Mouse (Mus musculus) lung, embryonic 15.5 days (tissue): Measurements from ENCODE around the gene Psma6. TPM values are rescaled to one million over a fixed set of nuclear protein-coding genes. Genes with fewer than 3 reads are reported as not detected.
"Not testable (repeated sequence)": the region's sequence is repeated elsewhere in the genome, so short reads cannot be mapped to it uniquely, and the experiment has no call there.

ENCODE experiments used
- ATAC-seq: fragments of 200-750 bp; cut with Nextera tagmentation; 2 replicates; pipeline ENCODE4 v1.8.0; 2017; ENCODE audit warnings: moderate number of reproducible peaks, borderline replicate concordance; ENCODE audit not compliant: low FRiP score, low TSS enrichment; ENCODE audit errors: extremely low read depth
- H3K27ac ChIP-seq: fragments of 300-500 bp; sonication (generic); 2 replicates; pipeline ENCODE4 v1.5.1; 2015; ENCODE audit warnings: moderate library complexity, mild to moderate bottlenecking, inconsistent platforms
- H3K27me3 ChIP-seq: fragments of 300-500 bp; sonication (generic); 2 replicates; pipeline ENCODE4 v1.6.1; 2015; ENCODE audit warnings: inconsistent platforms
- H3K36me3 ChIP-seq: fragments of 300-500 bp; sonication (generic); 2 replicates; pipeline ENCODE4 v1.6.1; 2015; ENCODE audit warnings: inconsistent platforms
- H3K4me1 ChIP-seq: fragments of 300-500 bp; sonication (generic); 2 replicates; pipeline ENCODE4 v1.6.1; 2015; ENCODE audit warnings: inconsistent platforms
- H3K4me2 ChIP-seq: fragments of 300-500 bp; sonication (generic); 2 replicates; pipeline ENCODE4 v1.6.1; 2015; ENCODE audit warnings: inconsistent platforms, mild to moderate bottlenecking, moderate library complexity
- H3K4me3 ChIP-seq: fragments of 300-500 bp; sonication (generic); 2 replicates; pipeline ENCODE4 v1.5.1; 2015; ENCODE audit warnings: mild to moderate bottlenecking, inconsistent platforms
- H3K9ac ChIP-seq: fragments of 300-500 bp; sonication (generic); 2 replicates; pipeline ENCODE4 v1.6.1; 2015; ENCODE audit warnings: inconsistent platforms
- H3K9me3 ChIP-seq: fragments of 300-500 bp; sonication (generic); 2 replicates; pipeline ENCODE4 v1.6.1; 2016; ENCODE audit warnings: inconsistent platforms
- whole genome bisulfite sequencing: fragments of 180-500 bp; shearing (Covaris S2); methylation state at CpG from one replicate; pipeline ENCODE4 v1.1.7; 2015; 5-methylcytosine and 5-hydroxymethylcytosine counted together
- polyA plus RNA-seq: library from polyadenylated mRNA; unstranded; fragments of >200 nt; fragmentation: Nextera tagmentation; extraction: Ambion mirVana; gene quantifications from 2 replicates; pipeline ENCODE4 v1.2.1, GENCODE M21; 2015

The Psma6 gene
- polyA plus RNA-seq, 1 experiment from 2014 or later, result 427 TPM

GRCm38 (mm10) chr12:55392733-55393577 is 8.9 kb downstream of the Psma6 start:
- no peak overlapping the region for H3K4me3 ChIP-seq
- WGBS, result 77% methylated on average over 11 of the region's 11 CpGs
- H3K27ac ChIP-seq, result no peak overlapping the region
- no peaks in the 10 kb centered on the region for H3K36me3 ChIP-seq
- no peaks in the 10 kb centered on the region for H3K27me3 ChIP-seq
- ATAC-seq, result no peak
- peaks cover 20% of the 10 kb centered on the region; the same call in 1 of the 2 replicates for H3K4me1 ChIP-seq
- no peaks in the 10 kb centered on the region for H3K9me3 ChIP-seq
- no peak overlapping the region for H3K4me2 ChIP-seq
- no peak overlapping the region for H3K9ac ChIP-seq

DNA sequence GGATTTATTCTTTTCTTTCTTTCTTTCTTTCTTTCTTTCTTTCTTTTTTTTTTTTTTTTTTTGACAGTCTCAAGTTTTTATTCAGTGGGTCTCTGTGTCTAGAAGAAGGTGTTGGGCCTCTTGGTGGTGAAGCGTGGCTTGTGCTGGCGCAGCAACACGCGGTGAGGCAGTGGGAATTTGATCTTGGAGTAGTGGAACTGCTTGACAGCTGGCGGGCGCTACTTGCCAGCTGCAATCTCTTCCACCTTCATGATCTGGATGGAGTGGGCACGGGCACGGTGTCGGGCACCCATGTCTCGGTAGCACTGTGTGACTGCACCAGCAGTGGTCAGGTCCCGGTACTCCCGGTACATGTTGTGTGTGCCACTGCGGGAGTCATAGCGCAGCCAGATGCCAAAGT is 11.6 kb downstream of the Psma6 start:
- H3K4me1 ChIP-seq, result peaks cover 17% of the 10 kb centered on the region
- ATAC-seq, H3K36me3 ChIP-seq, H3K27me3 ChIP-seq, H3K9me3 ChIP-seq, H3K27ac ChIP-seq, H3K4me3 ChIP-seq, H3K4me2 ChIP-seq, H3K9ac ChIP-seq: not testable (repeated sequence)
- 89% methylated on average over 14 of the region's 14 CpGs for WGBS

- H3K27me3 ChIP-seq, result no peaks in the 10 kb centered on the region
- no peaks in the 10 kb centered on the region for H3K36me3 ChIP-seq
- H3K4me3 ChIP-seq, result no peak overlapping the region
- no peak overlapping the region for H3K27ac ChIP-seq
- no peak overlapping the region for H3K4me2 ChIP-seq
- no peak for ATAC-seq
- H3K4me1 ChIP-seq, result peaks cover 17% of the 10 kb centered on the region
- H3K9me3 ChIP-seq, result no peaks in the 10 kb centered on the region
- no peak overlapping the region for H3K9ac ChIP-seq
- WGBS, result 95% methylated on average over 4 of the region's 4 CpGs
Observed at GRCm38 (mm10) chr12:55396536-55396935, 12.5 kb downstream of the Psma6 start.

DNA sequence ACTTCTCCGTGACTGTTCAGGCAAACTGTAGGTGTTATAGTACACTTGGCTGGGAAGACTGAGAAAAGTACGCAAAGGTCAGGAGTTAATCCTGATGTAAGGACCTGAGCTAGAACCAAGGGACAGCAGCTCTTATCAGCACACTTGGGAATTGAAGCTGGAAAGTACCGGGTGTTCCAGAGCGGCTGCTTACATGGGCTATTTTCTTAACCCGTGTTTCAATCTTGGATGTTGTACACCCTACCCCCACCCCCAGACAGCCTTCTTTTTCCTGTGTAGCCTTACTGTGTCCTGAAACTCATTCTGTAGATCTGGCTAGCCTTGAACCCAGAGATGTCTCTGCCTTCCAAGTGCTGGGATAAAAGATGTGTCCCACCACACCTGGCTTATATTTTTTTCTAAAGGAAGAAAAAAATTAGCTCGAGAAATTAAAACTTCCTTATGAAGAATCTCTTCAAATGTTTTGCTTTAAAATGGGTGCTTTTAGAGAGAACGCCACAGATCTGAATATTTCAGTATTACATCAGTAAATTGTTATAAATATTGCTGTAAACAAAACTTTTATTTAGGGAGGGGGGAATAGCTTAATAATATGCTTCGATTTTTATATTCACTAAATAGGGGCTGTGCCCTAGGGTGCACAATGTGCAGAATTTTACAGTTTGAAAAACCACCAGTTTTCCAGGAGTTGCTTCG is 13.7 kb downstream of the Psma6 start:
- no peak for ATAC-seq

GRCm38 (mm10) chr12:55398240-55399127 is 14.5 kb downstream of the Psma6 start:
- Histone ChIP-seq H3K27me3 (no peaks in the 10 kb centered on the region), H3K27ac (peak overlapping the region; percentile 93), H3K36me3 (no peaks in the 10 kb centered on the region), H3K4me3 (peak overlapping the region; percentile 94), H3K9ac (peak overlapping the region; percentile 98), H3K9me3 (no peaks in the 10 kb centered on the region), H3K4me1 (peaks cover 17% of the 10 kb centered on the region), H3K4me2 (peak overlapping the region; percentile 72)
- peak; percentile 100 for ATAC-seq
- WGBS, result under 1% methylated on average over 51 of the region's 51 CpGs

More for the DNA sequence above, 13.7 kb downstream of the Psma6 start:
- Histone ChIP-seq H3K9me3 (no peaks in the 10 kb centered on the region), H3K4me2 (peak overlapping the region; percentile 72), H3K27ac (peak overlapping the region; percentile 93), H3K27me3 (no peaks in the 10 kb centered on the region), H3K4me3 (peak overlapping the region; percentile 94), H3K9ac (peak overlapping the region; percentile 59), H3K36me3 (no peaks in the 10 kb centered on the region), H3K4me1 (peaks cover 17% of the 10 kb centered on the region)
- WGBS, result 50% methylated on average over 9 of the region's 9 CpGs

GRCm38 (mm10) chr12:55399128-55399677 is 15.2 kb downstream of the Psma6 start:
- Histone ChIP-seq H3K4me2 (peak overlapping the region; percentile 72), H3K9me3 (no peaks in the 10 kb centered on the region), H3K4me1 (peaks cover 17% of the 10 kb centered on the region), H3K27me3 (no peaks in the 10 kb centered on the region), H3K4me3 (peak overlapping the region; percentile 94), H3K27ac (peak overlapping the region; percentile 93), H3K9ac (peak overlapping the region; percentile 98), H3K36me3 (0 out of 2 replicates have a peak, but pooled peaks cover 4% of the 10 kb centered on the region)
- WGBS, result 1% methylated on average over 20 of the region's 20 CpGs
- 0 out of 2 replicates have a peak, but pooled peaks have one; percentile 6 for ATAC-seq

- no peak for ATAC-seq
- H3K36me3 ChIP-seq, result peaks cover 48% of the 10 kb centered on the region
- H3K4me2 ChIP-seq, result no peak overlapping the region
- H3K9me3 ChIP-seq, result no peaks in the 10 kb centered on the region
- H3K27ac ChIP-seq, result no peak overlapping the region
- no peak overlapping the region for H3K4me3 ChIP-seq
- no peaks in the 10 kb centered on the region for H3K4me1 ChIP-seq
- no peak overlapping the region for H3K9ac ChIP-seq
- 72% methylated on average over 5 of the region's 5 CpGs for WGBS
- H3K27me3 ChIP-seq, result no peaks in the 10 kb centered on the region
Observed at GRCm38 (mm10) chr12:55407888-55408287, 23.9 kb downstream of the Psma6 start.

GRCm38 (mm10) chr12:55415255-55415654 is 31.2 kb downstream of the Psma6 start:
- Histone ChIP-seq H3K4me1 (no peaks in the 10 kb centered on the region), H3K4me3 (no peak overlapping the region), H3K27me3 (no peaks in the 10 kb centered on the region), H3K36me3 (peaks cover 80% of the 10 kb centered on the region), H3K9ac (no peak overlapping the region), H3K4me2 (no peak overlapping the region), H3K9me3 (no peaks in the 10 kb centered on the region), H3K27ac (no peak overlapping the region)
- WGBS, result 93% methylated on average over 5 of the region's 5 CpGs
- ATAC-seq, result no peak

- H3K4me2 ChIP-seq, result no peak overlapping the region
- ATAC-seq, result no peak
- H3K27me3 ChIP-seq, result no peaks in the 10 kb centered on the region
- H3K4me1 ChIP-seq, result no peaks in the 10 kb centered on the region
- no peaks in the 10 kb centered on the region for H3K9me3 ChIP-seq
- no peak overlapping the region for H3K9ac ChIP-seq
- H3K36me3 ChIP-seq, result peaks cover 85% of the 10 kb centered on the region
- H3K4me3 ChIP-seq, result no peak overlapping the region
- WGBS, result 62% methylated on average over 1 of the region's 1 CpGs
- no peak overlapping the region for H3K27ac ChIP-seq
Observed at GRCm38 (mm10) chr12:55415762-55416161, 31.7 kb downstream of the Psma6 start.

- 91% methylated on average over 24 of the region's 24 CpGs for WGBS
- H3K36me3 ChIP-seq, result peaks cover 50% of the 10 kb centered on the region
- no peak for ATAC-seq
Observed at GRCm38 (mm10) chr12:55420220-55420619, 36.2 kb downstream of the Psma6 start.

DNA sequence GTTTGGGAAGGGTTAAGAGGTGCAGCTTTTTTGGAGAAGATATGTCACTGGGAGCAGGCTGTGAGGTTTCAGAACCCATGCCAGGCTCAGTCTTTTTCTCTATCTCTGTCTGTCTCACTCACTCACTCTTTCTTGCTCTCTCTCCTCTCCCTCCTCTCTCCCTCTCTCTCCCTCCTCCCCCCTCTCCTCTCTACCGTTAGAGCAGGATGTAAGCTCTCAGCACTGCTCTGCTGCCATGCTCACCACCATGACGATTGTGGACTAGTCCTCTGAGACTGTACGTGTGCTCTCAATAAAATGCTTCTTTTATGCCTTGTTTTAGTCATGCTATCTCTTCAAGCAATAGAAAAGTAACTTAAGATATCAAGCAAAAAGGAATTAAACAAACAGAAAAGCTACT is 38.0 kb downstream of the Psma6 start:
- H3K36me3 ChIP-seq, result peaks cover 32% of the 10 kb centered on the region
- peak; percentile 52; the same call in 1 of the 2 replicates for ATAC-seq
- no peaks in the 10 kb centered on the region for H3K27me3 ChIP-seq
- H3K27ac ChIP-seq, result no peak overlapping the region
- H3K4me3 ChIP-seq, result no peak overlapping the region
- WGBS, result 18% methylated on average over 3 of the region's 3 CpGs
- H3K4me2 ChIP-seq, result no peak overlapping the region
- H3K4me1 ChIP-seq, result no peaks in the 10 kb centered on the region
- no peaks in the 10 kb centered on the region for H3K9me3 ChIP-seq
- H3K9ac ChIP-seq, result no peak overlapping the region

More at GRCm38 (mm10) chr12:55420220-55420619, 36.2 kb downstream of the Psma6 start:
- Histone ChIP-seq H3K4me3 (no peak overlapping the region), H3K9me3 (no peaks in the 10 kb centered on the region), H3K27ac (no peak overlapping the region), H3K4me2 (no peak overlapping the region), H3K4me1 (no peaks in the 10 kb centered on the region), H3K9ac (no peak overlapping the region), H3K27me3 (no peaks in the 10 kb centered on the region)
